Mouse (Mus musculus): ENCODE results near the gene Ankrd11. TPM values are rescaled to one million over a fixed set of nuclear protein-coding genes. Genes with fewer than 3 reads are reported as not detected.

Gene Ankrd11
- polyA plus RNA-seq, 1 experiment from 2014 or later = 98.8 TPM

DNA sequence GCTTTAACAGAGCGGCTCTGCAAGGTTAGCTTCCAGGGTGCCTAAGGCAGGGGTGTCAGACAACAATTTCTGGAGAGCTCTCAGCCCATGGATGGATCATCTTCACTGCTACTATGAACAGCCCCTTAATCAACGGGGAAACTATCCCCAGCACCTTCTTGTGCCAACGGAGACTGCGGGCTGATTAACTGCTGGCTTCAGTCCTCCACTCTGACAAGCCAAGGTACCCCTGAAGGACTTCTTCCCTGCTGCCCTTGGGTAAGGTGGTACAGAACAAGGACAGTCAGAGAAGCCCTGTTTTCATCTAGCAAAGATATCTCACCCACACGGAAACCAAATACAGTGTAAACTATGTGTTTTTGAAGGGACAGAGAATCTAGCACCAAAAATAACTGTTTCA, 92.4 kb downstream of the Ankrd11 start:
- H3K9me3 ChIP-seq = no peaks in the 10 kb centered on the region
- no peaks in the 10 kb centered on the region for H3K36me3 ChIP-seq
- no peak overlapping the region for H3K27ac ChIP-seq
- H3K4me3 ChIP-seq = no peak overlapping the region
- H3K27me3 ChIP-seq (replicated peaks) = no peaks in the 10 kb centered on the region
- no peak for ATAC-seq (ENCODE audit: low FRiP score, low read depth)
- no peak overlapping the region for H3K9ac ChIP-seq
- no peak overlapping the region for H3K4me2 ChIP-seq (replicated peaks)
- H3K4me1 ChIP-seq = peaks cover 11% of the 10 kb centered on the region
- WGBS = 84% methylated on average over 5 of the region's 5 CpGs

GRCm38 (mm10) chr8:122945775-122946174, 96.3 kb downstream of the Ankrd11 start:
- Histone ChIP-seq H3K4me2 (replicated peaks) (no peak overlapping the region), H3K9me3 (no peaks in the 10 kb centered on the region), H3K36me3 (no peaks in the 10 kb centered on the region), H3K4me3 (no peak overlapping the region), H3K4me1 (peaks cover 19% of the 10 kb centered on the region), H3K27ac (no peak overlapping the region), H3K27me3 (replicated peaks) (no peaks in the 10 kb centered on the region), H3K9ac (no peak overlapping the region)
- 69% methylated on average over 2 of the region's 2 CpGs for WGBS
- ATAC-seq (ENCODE audit: low FRiP score, low read depth) = no peak

- WGBS = 77% methylated on average over 9 of the region's 9 CpGs
- Histone ChIP-seq H3K36me3 (no peaks in the 10 kb centered on the region), H3K27ac (no peak overlapping the region), H3K4me2 (replicated peaks) (no peak overlapping the region), H3K4me1 (peaks cover 17% of the 10 kb centered on the region), H3K9me3 (no peaks in the 10 kb centered on the region), H3K27me3 (replicated peaks) (no peaks in the 10 kb centered on the region), H3K4me3 (no peak overlapping the region), H3K9ac (no peak overlapping the region)
- no peak for ATAC-seq (ENCODE audit: low FRiP score, low read depth)
These were observed 99.0 kb downstream of the Ankrd11 start for GRCm38 (mm10) chr8:122942803-122943713.

DNA sequence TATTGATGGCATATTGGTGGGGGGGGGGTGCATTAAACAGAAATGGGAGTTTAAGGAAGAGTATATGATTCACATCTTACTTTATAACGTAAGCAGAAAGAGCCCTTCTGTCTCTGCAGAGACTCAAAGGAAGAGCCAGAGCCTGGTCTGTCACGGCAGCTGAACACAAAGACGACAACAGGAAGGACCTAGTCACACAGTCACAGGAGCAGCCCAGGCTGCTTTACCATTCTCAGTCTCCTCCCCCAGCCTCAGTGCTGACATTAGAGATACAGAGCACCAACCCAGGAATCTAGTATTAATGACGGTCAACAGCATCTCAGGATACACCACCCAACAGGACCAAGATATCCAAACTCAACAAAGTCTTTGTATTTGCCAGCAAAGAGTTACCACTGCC, 103.5 kb downstream of the Ankrd11 start:
- H3K9ac ChIP-seq = no peak overlapping the region
- H3K27me3 ChIP-seq (replicated peaks) = no peaks in the 10 kb centered on the region
- no peaks in the 10 kb centered on the region for H3K36me3 ChIP-seq
- H3K4me1 ChIP-seq = peaks cover 29% of the 10 kb centered on the region
- no peak for ATAC-seq (ENCODE audit: low FRiP score, low read depth)
- no peak overlapping the region for H3K4me2 ChIP-seq (replicated peaks)
- H3K27ac ChIP-seq = no peak overlapping the region
- 56% methylated on average over 4 of the region's 4 CpGs for WGBS
- H3K9me3 ChIP-seq = no peaks in the 10 kb centered on the region
- no peak overlapping the region for H3K4me3 ChIP-seq

- H3K27ac ChIP-seq = no peak overlapping the region
- H3K4me3 ChIP-seq = no peak overlapping the region
- ATAC-seq (ENCODE audit: low FRiP score, low read depth) = no peak
- WGBS = 68% methylated on average over 3 of the region's 3 CpGs
- peaks cover 25% of the 10 kb centered on the region for H3K4me1 ChIP-seq
- H3K9ac ChIP-seq = no peak overlapping the region
- H3K36me3 ChIP-seq = no peaks in the 10 kb centered on the region
- no peaks in the 10 kb centered on the region for H3K27me3 ChIP-seq (replicated peaks)
- no peaks in the 10 kb centered on the region for H3K9me3 ChIP-seq
- no peak overlapping the region for H3K4me2 ChIP-seq (replicated peaks)
These were observed 103.9 kb downstream of the Ankrd11 start for GRCm38 (mm10) chr8:122938170-122938569.

GRCm38 (mm10) chr8:122937545-122938053, 104.5 kb downstream of the Ankrd11 start:
- Histone ChIP-seq H3K9ac (no peak overlapping the region), H3K9me3 (no peaks in the 10 kb centered on the region), H3K4me1 (peaks cover 25% of the 10 kb centered on the region), H3K27ac (no peak overlapping the region), H3K27me3 (replicated peaks) (no peaks in the 10 kb centered on the region), H3K4me2 (replicated peaks) (no peak overlapping the region), H3K36me3 (no peaks in the 10 kb centered on the region), H3K4me3 (no peak overlapping the region)
- WGBS = 84% methylated on average over 2 of the region's 2 CpGs
- no peak for ATAC-seq (ENCODE audit: low FRiP score, low read depth)

DNA sequence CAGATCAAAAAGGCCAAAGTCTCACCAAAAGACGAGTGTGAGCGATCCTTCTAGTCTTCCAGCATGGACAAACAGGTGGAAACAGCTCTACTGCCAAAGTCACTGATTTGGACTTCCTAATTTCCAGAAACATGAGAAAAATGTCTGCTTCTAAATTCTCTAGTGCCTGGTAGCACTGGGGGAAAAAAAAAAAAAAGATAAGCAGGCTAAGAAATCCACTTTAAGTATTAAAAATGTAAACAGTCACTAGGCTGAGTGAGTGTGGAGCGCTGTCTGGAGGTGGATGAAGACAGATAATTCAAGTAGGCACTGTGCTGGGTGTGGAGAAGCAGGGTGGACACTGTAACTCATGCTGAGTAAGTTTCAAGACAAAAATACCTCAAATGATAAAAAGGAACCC, 106.2 kb downstream of the Ankrd11 start:
- Histone ChIP-seq H3K4me1 (peaks cover 33% of the 10 kb centered on the region), H3K36me3 (no peaks in the 10 kb centered on the region), H3K27ac (no peak overlapping the region), H3K4me2 (replicated peaks) (no peak overlapping the region), H3K27me3 (replicated peaks) (no peaks in the 10 kb centered on the region), H3K9me3 (no peaks in the 10 kb centered on the region), H3K9ac (no peak overlapping the region), H3K4me3 (no peak overlapping the region)
- ATAC-seq (ENCODE audit: low FRiP score, low read depth) = no peak
- 87% methylated on average over 3 of the region's 3 CpGs for WGBS

GRCm38 (mm10) chr8:122935118-122935517, 107.0 kb downstream of the Ankrd11 start:
- H3K9ac ChIP-seq = no peak overlapping the region
- no peaks in the 10 kb centered on the region for H3K36me3 ChIP-seq
- no peak overlapping the region for H3K27ac ChIP-seq
- H3K4me2 ChIP-seq (replicated peaks) = no peak overlapping the region
- H3K9me3 ChIP-seq = no peaks in the 10 kb centered on the region
- no peaks in the 10 kb centered on the region for H3K27me3 ChIP-seq (replicated peaks)
- no peak for ATAC-seq (ENCODE audit: low FRiP score, low read depth)
- WGBS = 62% methylated on average over 1 of the region's 1 CpGs
- H3K4me1 ChIP-seq = peaks cover 33% of the 10 kb centered on the region
- H3K4me3 ChIP-seq = no peak overlapping the region

GRCm38 (mm10) chr8:122933973-122934372, 108.1 kb downstream of the Ankrd11 start:
- peaks cover 30% of the 10 kb centered on the region for H3K4me1 ChIP-seq
- H3K27me3 ChIP-seq (replicated peaks) = no peaks in the 10 kb centered on the region
- H3K9me3 ChIP-seq = no peaks in the 10 kb centered on the region
- no peak overlapping the region for H3K4me3 ChIP-seq
- no peak overlapping the region for H3K9ac ChIP-seq
- H3K36me3 ChIP-seq = no peaks in the 10 kb centered on the region
- H3K27ac ChIP-seq = no peak overlapping the region
- H3K4me2 ChIP-seq (replicated peaks) = no peak overlapping the region
- no peak for ATAC-seq (ENCODE audit: low FRiP score, low read depth)

GRCm38 (mm10) chr8:122932561-122932959, 109.5 kb downstream of the Ankrd11 start:
- Histone ChIP-seq H3K9ac (no peak overlapping the region), H3K27me3 (replicated peaks) (no peaks in the 10 kb centered on the region), H3K27ac (no peak overlapping the region), H3K4me3 (no peak overlapping the region), H3K36me3 (no peaks in the 10 kb centered on the region), H3K9me3 (no peaks in the 10 kb centered on the region), H3K4me1 (peaks cover 21% of the 10 kb centered on the region), H3K4me2 (replicated peaks) (no peak overlapping the region)
- ATAC-seq (ENCODE audit: low FRiP score, low read depth) = no peak
- WGBS = 91% methylated on average over 2 of the region's 2 CpGs

GRCm38 (mm10) chr8:122931834-122932560, 110.1 kb downstream of the Ankrd11 start:
- ATAC-seq (ENCODE audit: low FRiP score, low read depth) = no peak
- 83% methylated on average over 3 of the region's 3 CpGs for WGBS
- Histone ChIP-seq H3K36me3 (no peaks in the 10 kb centered on the region), H3K9me3 (no peaks in the 10 kb centered on the region), H3K9ac (no peak overlapping the region), H3K27ac (no peak overlapping the region), H3K27me3 (replicated peaks) (no peaks in the 10 kb centered on the region), H3K4me3 (no peak overlapping the region), H3K4me2 (replicated peaks) (no peak overlapping the region), H3K4me1 (peaks cover 21% of the 10 kb centered on the region)

DNA sequence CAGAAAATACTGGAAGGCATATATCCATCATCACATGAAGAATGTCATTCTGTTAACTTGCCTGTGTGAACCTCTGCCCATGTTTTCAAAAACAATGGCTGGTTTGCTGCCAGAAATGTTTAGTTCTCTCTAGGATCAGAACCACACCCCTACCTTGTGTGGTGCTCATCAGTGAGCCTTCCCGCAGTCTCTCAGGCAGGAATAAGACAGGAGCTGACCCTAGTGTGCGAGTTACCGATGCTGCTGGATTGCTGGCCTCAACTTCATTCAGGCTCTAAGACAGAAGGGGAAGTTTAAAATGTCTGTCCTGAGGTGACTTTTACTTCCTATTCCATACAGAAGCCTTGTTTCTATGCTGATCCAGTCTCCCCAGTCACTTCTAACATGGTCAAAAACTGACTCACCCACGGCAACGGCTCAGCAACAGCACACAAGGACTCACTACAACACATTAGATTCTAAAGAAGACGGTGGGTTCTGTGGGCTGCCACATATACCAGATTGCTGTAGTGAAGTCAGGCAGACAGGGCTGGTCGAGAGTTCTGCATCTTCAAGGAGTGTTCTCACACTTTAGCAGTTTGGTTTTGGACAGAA, 113.3 kb downstream of the Ankrd11 start:
- no peaks in the 10 kb centered on the region for H3K27me3 ChIP-seq (replicated peaks)
- no peak overlapping the region for H3K4me2 ChIP-seq (replicated peaks)
- no peak overlapping the region for H3K4me3 ChIP-seq
- no peaks in the 10 kb centered on the region for H3K36me3 ChIP-seq
- no peak for ATAC-seq (ENCODE audit: low FRiP score, low read depth)
- H3K9ac ChIP-seq = no peak overlapping the region
- no peak overlapping the region for H3K27ac ChIP-seq
- no peaks in the 10 kb centered on the region for H3K9me3 ChIP-seq
- WGBS = 91% methylated on average over 7 of the region's 7 CpGs
- H3K4me1 ChIP-seq = 0 out of 2 replicates have a peak, but pooled peaks cover 7% of the 10 kb centered on the region

Measured in neural tube, embryonic 12.5 days (tissue).